Mouse (Mus musculus) embryonic facial prominence, embryonic 15.5 days (tissue): ENCODE measurements around the gene Col5a1. TPM values are rescaled to one million over a fixed set of nuclear protein-coding genes. Genes with fewer than 3 reads are reported as not detected.
A peak's percentile ranks its signal among the peaks of the same experiment; 100 is the strongest.

ENCODE experiments used
- ATAC-seq: fragments of 200-750 bp; cut with Nextera tagmentation; 2 replicates; pipeline ENCODE4 v1.8.0; 2017; ENCODE audit warnings: low read depth, moderate TSS enrichment; ENCODE audit not compliant: insufficient number of reproducible peaks, low FRiP score, low TSS enrichment
- H3K27ac ChIP-seq: fragments of 300-500 bp; sonication (generic); replicated peaks from 2 replicates; pipeline ENCODE4 v1.5.1; 2015; ENCODE audit warnings: mild to moderate bottlenecking, inconsistent platforms
- H3K27me3 ChIP-seq: fragments of 300-500 bp; sonication (generic); 2 replicates; pipeline ENCODE4 v1.6.1; 2015; ENCODE audit warnings: inconsistent platforms
- H3K36me3 ChIP-seq: fragments of 300-500 bp; sonication (generic); 2 replicates; pipeline ENCODE4 v1.6.1; 2015; ENCODE audit warnings: mild to moderate bottlenecking, inconsistent platforms
- H3K4me1 ChIP-seq: fragments of 300-500 bp; sonication (generic); 2 replicates; pipeline ENCODE4 v1.6.1; 2015; ENCODE audit warnings: inconsistent platforms
- H3K4me2 ChIP-seq: fragments of 300-500 bp; sonication (generic); replicated peaks from 2 replicates; pipeline ENCODE4 v1.6.1; 2015; ENCODE audit warnings: mild to moderate bottlenecking, inconsistent platforms
- H3K4me3 ChIP-seq: fragments of 300-500 bp; sonication (generic); replicated peaks from 2 replicates; pipeline ENCODE4 v1.5.1; 2015; ENCODE audit warnings: mild to moderate bottlenecking, inconsistent platforms
- H3K9ac ChIP-seq: fragments of 300-500 bp; sonication (generic); 2 replicates; pipeline ENCODE4 v1.6.1; 2015; ENCODE audit warnings: inconsistent platforms
- H3K9me3 ChIP-seq: fragments of 300-500 bp; sonication (generic); replicated peaks from 2 replicates; pipeline ENCODE4 v1.6.1; 2016; ENCODE audit warnings: inconsistent platforms
- WGBS: fragments of 180-500 bp; shearing (Covaris S2); methylation state at CpG from one replicate; pipeline ENCODE4 v1.1.7; 2015; 5-methylcytosine and 5-hydroxymethylcytosine counted together
- polyA plus RNA-seq: library from polyadenylated mRNA; unstranded; fragments of >200 nt; fragmentation: Nextera tagmentation; extraction: Ambion mirVana; gene quantifications from 2 replicates; pipeline ENCODE4 v1.2.1, GENCODE M21; 2015

The Col5a1 gene
- polyA plus RNA-seq, 1 experiment from 2014 or later: 217 TPM

- no peak for ATAC-seq
- peaks cover 66% of the 10 kb centered on the region for H3K36me3 ChIP-seq
Observed at GRCm38 (mm10) chr2:28037505-28038390, 151.5 kb downstream of the Col5a1 start.

GRCm38 (mm10) chr2:28038391-28039096, 152.3 kb downstream of the Col5a1 start:
- peaks cover 58% of the 10 kb centered on the region for H3K36me3 ChIP-seq
- H3K4me1 ChIP-seq: peaks cover 19% of the 10 kb centered on the region
- H3K27me3 ChIP-seq: no peaks in the 10 kb centered on the region
- no peak overlapping the region for H3K9ac ChIP-seq
- no peak for ATAC-seq
- 71% methylated on average over 14 of the region's 14 CpGs for WGBS
- peak overlapping the region; percentile 28; the same call in 1 of the 2 replicates for H3K27ac ChIP-seq
- no peak overlapping the region for H3K4me2 ChIP-seq
- no peaks in the 10 kb centered on the region for H3K9me3 ChIP-seq
- no peak overlapping the region for H3K4me3 ChIP-seq

More at GRCm38 (mm10) chr2:28037505-28038390, 151.5 kb downstream of the Col5a1 start:
- peaks cover 19% of the 10 kb centered on the region for H3K4me1 ChIP-seq
- H3K9me3 ChIP-seq: no peaks in the 10 kb centered on the region
- peak overlapping the region; percentile 28; the same call in 1 of the 2 replicates for H3K27ac ChIP-seq
- H3K27me3 ChIP-seq: no peaks in the 10 kb centered on the region
- WGBS: 59% methylated on average over 12 of the region's 12 CpGs
- no peak overlapping the region for H3K4me2 ChIP-seq
- H3K9ac ChIP-seq: no peak overlapping the region
- no peak overlapping the region for H3K4me3 ChIP-seq

DNA sequence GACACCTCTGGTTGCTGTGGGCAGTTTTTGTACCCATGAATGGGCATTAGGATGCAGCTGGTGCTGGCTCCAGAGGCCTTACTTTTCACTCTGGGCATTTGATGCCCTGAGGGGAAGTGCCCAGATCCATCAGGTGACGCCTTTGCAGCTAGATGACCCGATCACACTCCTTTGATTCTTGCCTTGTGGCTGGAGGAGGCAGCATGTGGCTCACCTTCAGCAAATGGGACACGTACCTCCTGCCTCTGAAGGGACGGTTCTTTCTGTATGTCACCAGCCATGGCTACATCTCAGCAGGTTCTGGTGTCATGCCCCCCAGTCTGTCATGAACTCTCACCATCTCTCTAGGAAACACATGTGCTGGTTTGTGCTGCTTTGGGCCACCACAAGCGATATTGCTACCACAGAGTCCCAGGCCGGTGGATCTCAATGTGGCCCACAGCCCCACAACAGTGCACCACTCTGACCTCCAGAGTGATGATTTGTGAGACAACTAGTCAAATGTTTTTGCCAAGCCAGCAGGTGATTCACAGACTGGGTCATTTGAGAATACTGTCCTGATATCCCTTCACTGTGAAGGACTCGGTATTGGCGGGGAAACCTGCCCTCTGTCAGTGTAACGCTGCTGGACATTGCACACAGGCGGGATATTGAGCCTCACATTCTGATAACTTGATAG, 153.6 kb downstream of the Col5a1 start:
- Histone ChIP-seq H3K9ac (no peak overlapping the region), H3K36me3 (peaks cover 47% of the 10 kb centered on the region), H3K4me3 (no peak overlapping the region), H3K9me3 (no peaks in the 10 kb centered on the region), H3K4me1 (peaks cover 19% of the 10 kb centered on the region), H3K27ac (no peak overlapping the region), H3K4me2 (no peak overlapping the region), H3K27me3 (no peaks in the 10 kb centered on the region)
- ATAC-seq: no peak
- WGBS: 94% methylated on average over 10 of the region's 10 CpGs

DNA sequence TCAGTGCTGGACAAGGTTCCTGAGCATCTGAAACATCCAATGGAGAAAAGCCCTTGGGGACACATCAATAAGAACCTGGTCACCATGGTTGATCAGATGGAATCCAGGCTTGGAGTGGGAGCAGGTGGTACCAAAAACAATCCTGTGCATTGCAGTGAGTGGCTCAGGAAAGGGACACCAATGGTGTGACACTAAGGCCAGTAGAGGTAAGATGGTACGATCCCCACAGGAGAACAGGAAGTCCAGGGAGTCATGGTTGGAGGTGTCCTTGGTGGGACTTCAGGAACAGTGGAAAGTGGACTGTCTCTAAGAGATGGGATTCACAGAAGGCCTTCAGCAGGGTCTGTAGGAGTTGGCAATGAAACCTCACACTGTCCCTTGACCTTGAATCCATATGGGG, 154.2 kb downstream of the Col5a1 start:
- H3K27me3 ChIP-seq: no peaks in the 10 kb centered on the region
- H3K27ac ChIP-seq: no peak overlapping the region
- H3K9me3 ChIP-seq: no peaks in the 10 kb centered on the region
- H3K4me2 ChIP-seq: no peak overlapping the region
- H3K9ac ChIP-seq: no peak overlapping the region
- H3K4me1 ChIP-seq: peaks cover 19% of the 10 kb centered on the region
- 96% methylated on average over 1 of the region's 1 CpGs for WGBS
- H3K36me3 ChIP-seq: peaks cover 40% of the 10 kb centered on the region
- H3K4me3 ChIP-seq: no peak overlapping the region
- ATAC-seq: no peak

GRCm38 (mm10) chr2:28044920-28045598, 158.8 kb downstream of the Col5a1 start:
- 0 out of 2 replicates have a peak, but pooled peaks cover 3% of the 10 kb centered on the region for H3K36me3 ChIP-seq
- no peak for ATAC-seq
- H3K27me3 ChIP-seq: no peaks in the 10 kb centered on the region
- 73% methylated on average over 9 of the region's 9 CpGs for WGBS
- no peaks in the 10 kb centered on the region for H3K4me1 ChIP-seq
- no peaks in the 10 kb centered on the region for H3K9me3 ChIP-seq
- no peak overlapping the region for H3K9ac ChIP-seq
- no peak overlapping the region for H3K4me2 ChIP-seq
- no peak overlapping the region for H3K27ac ChIP-seq
- H3K4me3 ChIP-seq: no peak overlapping the region

GRCm38 (mm10) chr2:28046311-28046710, 160.1 kb downstream of the Col5a1 start:
- no peak overlapping the region for H3K27ac ChIP-seq
- H3K9me3 ChIP-seq: no peaks in the 10 kb centered on the region
- WGBS: 47% methylated on average over 6 of the region's 6 CpGs
- H3K27me3 ChIP-seq: no peaks in the 10 kb centered on the region
- no peak overlapping the region for H3K9ac ChIP-seq
- no peak for ATAC-seq
- 0 out of 2 replicates have a peak, but pooled peaks cover 3% of the 10 kb centered on the region for H3K36me3 ChIP-seq
- H3K4me3 ChIP-seq: no peak overlapping the region
- H3K4me2 ChIP-seq: no peak overlapping the region
- H3K4me1 ChIP-seq: no peaks in the 10 kb centered on the region

DNA sequence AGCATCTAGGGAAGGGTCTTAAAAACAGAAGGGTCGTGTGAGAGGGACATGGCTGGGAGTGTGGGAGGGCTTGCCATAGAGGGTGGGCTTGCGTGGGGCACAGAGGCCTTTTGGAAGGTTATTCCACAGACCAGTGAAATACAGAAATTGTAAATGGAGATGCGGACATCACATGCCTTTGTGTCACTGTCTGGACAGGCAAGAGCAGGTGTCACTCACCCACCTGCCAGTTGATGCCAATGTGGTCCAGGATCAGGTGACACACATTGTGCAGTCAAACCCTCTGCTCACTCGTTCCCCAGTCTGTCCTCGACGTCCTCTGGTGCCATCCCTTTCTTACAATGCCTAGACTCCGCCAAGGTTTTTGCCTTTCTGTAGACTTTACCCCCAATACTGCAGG, 160.9 kb downstream of the Col5a1 start:
- Histone ChIP-seq H3K27ac (no peak overlapping the region), H3K27me3 (no peaks in the 10 kb centered on the region), H3K4me1 (no peaks in the 10 kb centered on the region), H3K4me3 (no peak overlapping the region), H3K9ac (no peak overlapping the region), H3K36me3 (no peaks in the 10 kb centered on the region), H3K4me2 (no peak overlapping the region), H3K9me3 (no peaks in the 10 kb centered on the region)
- WGBS: 71% methylated on average over 7 of the region's 7 CpGs
- no peak for ATAC-seq

DNA sequence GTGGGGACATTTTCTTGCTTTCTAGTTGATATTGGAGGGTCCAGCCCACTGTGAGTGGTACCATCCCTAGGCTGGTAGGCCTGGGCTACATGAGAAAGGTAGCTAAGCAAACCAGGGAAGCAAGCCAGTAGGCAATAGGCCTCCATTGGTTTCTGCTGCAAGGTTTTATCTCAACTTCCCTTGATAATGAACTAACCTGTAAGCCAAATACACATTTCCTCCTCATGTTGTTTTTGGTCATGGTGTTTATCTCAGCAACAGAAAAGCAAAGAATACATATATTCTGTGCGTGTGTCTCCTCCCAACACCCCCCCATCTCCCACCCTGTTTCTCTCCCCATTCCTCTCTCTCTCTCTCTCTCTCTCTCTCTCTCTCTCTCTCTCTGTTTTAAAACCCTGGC, 173.7 kb downstream of the Col5a1 start:
- Histone ChIP-seq H3K9me3 (no peaks in the 10 kb centered on the region), H3K27ac (no peak overlapping the region), H3K4me1 (no peaks in the 10 kb centered on the region), H3K4me2 (no peak overlapping the region), H3K4me3 (no peak overlapping the region), H3K27me3 (peaks cover 3% of the 10 kb centered on the region; the same call in 1 of the 2 replicates), H3K9ac (no peak overlapping the region), H3K36me3 (no peaks in the 10 kb centered on the region)
- no peak for ATAC-seq
- WGBS: 74% methylated on average over 1 of the region's 1 CpGs

DNA sequence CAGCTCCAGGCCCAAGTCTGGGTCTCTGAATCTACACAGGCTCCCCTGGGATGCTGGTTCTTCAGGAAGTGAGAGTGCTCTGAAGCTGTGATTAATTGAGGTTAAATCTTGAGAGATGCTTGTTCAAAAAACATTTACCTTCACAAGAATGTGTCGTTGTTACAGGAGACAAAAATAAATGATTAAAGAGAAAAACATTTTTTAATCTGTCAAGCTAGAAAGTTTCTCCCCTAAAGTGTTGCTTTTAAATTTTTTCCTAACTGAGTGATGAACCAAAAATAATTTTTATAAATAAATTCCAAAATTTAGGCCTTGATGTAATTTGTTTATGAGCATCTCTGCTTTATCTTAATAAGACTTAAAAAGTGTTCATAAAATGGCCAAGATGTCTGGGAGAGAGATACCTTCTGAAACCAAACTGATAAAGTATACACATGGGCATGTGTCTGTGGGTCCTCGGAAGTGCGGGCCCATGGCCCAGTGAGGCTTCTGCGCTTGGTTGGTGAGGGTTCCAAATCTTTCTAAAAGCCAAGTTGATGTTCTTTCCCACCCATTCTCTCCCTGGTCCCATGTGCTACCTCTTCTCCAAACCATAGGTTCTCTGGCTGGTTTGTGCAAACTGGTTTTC, 177.6 kb downstream of the Col5a1 start:
- Histone ChIP-seq H3K27ac (no peak overlapping the region), H3K4me3 (no peak overlapping the region), H3K36me3 (no peaks in the 10 kb centered on the region), H3K4me1 (no peaks in the 10 kb centered on the region), H3K4me2 (no peak overlapping the region), H3K9me3 (no peaks in the 10 kb centered on the region), H3K9ac (no peak overlapping the region), H3K27me3 (peaks cover 3% of the 10 kb centered on the region; the same call in 1 of the 2 replicates)
- ATAC-seq: no peak
- 85% methylated on average over 4 of the region's 4 CpGs for WGBS

GRCm38 (mm10) chr2:28064339-28065080, 178.3 kb downstream of the Col5a1 start:
- Histone ChIP-seq H3K4me2 (no peak overlapping the region), H3K27me3 (peaks cover 3% of the 10 kb centered on the region; the same call in 1 of the 2 replicates), H3K9ac (no peak overlapping the region), H3K27ac (no peak overlapping the region), H3K4me1 (no peaks in the 10 kb centered on the region), H3K4me3 (no peak overlapping the region), H3K36me3 (no peaks in the 10 kb centered on the region), H3K9me3 (no peaks in the 10 kb centered on the region)
- no peak for ATAC-seq
- 74% methylated on average over 7 of the region's 7 CpGs for WGBS
